Mouse (Mus musculus) forebrain, embryonic 13.5 days (tissue): ENCODE data around the gene Hsdl2. TPM values are rescaled to one million over a fixed set of nuclear protein-coding genes. Genes with fewer than 3 reads are reported as not detected.

ENCODE experiments used
- ATAC-seq: fragments of 200-750 bp; cut with Nextera tagmentation; 2 replicates; pipeline ENCODE4 v1.8.0; 2017
- H3K27ac ChIP-seq: fragments of 300-500 bp; sonication (generic); 2 replicates; pipeline ENCODE4 v1.5.1; 2015; ENCODE audit warnings: inconsistent platforms, mild to moderate bottlenecking, moderate library complexity
- H3K27me3 ChIP-seq: fragments of 300-500 bp; sonication (generic); 2 replicates; pipeline ENCODE4 v1.6.1; 2015; ENCODE audit warnings: mild to moderate bottlenecking, inconsistent platforms
- H3K36me3 ChIP-seq: fragments of 300-500 bp; sonication (generic); 2 replicates; pipeline ENCODE4 v1.6.1; 2015; ENCODE audit warnings: mild to moderate bottlenecking, inconsistent platforms; ENCODE audit not compliant: poor library complexity, severe bottlenecking
- H3K4me1 ChIP-seq: fragments of 300-500 bp; sonication (generic); 2 replicates; pipeline ENCODE4 v1.6.1; 2015; ENCODE audit warnings: inconsistent platforms
- H3K4me2 ChIP-seq: fragments of 300-500 bp; sonication (generic); 2 replicates; pipeline ENCODE4 v1.6.1; 2015; ENCODE audit warnings: inconsistent platforms, mild to moderate bottlenecking, moderate library complexity
- H3K4me3 ChIP-seq: fragments of 300-500 bp; sonication (generic); 2 replicates; pipeline ENCODE4 v1.5.1; 2015; ENCODE audit warnings: mild to moderate bottlenecking, inconsistent platforms
- H3K9ac ChIP-seq: fragments of 300-500 bp; sonication (generic); 2 replicates; pipeline ENCODE4 v1.6.1; 2015; ENCODE audit warnings: mild to moderate bottlenecking, inconsistent platforms
- H3K9me3 ChIP-seq: fragments of 300-500 bp; sonication (generic); replicated peaks from 2 replicates; pipeline ENCODE4 v1.6.1; 2016; ENCODE audit warnings: inconsistent platforms
- WGBS: fragments of 180-500 bp; shearing (Covaris S2); methylation state at CpG from one replicate; pipeline ENCODE4 v1.1.7; 2015; 5-methylcytosine and 5-hydroxymethylcytosine counted together
- polyA plus RNA-seq: library from polyadenylated mRNA; unstranded; fragments of >200 nt; fragmentation: Nextera tagmentation; extraction: Ambion mirVana; gene quantifications from 2 replicates; pipeline ENCODE4 v1.2.1, GENCODE M21; 2015

The Hsdl2 gene
- polyA plus RNA-seq, 1 experiment from 2014 or later = 24.0 TPM

GRCm38 (mm10) chr4:59663451-59663850 lies 82.1 kb downstream of the Hsdl2 start:
- no peak overlapping the region for H3K9ac ChIP-seq
- 0 out of 2 replicates have a peak, but pooled peaks cover 5% of the 10 kb centered on the region for H3K36me3 ChIP-seq
- no peak for ATAC-seq
- H3K4me3 ChIP-seq = no peak overlapping the region
- no peaks in the 10 kb centered on the region for H3K9me3 ChIP-seq
- 92% methylated on average over 6 of the region's 6 CpGs for WGBS
- no peaks in the 10 kb centered on the region for H3K27me3 ChIP-seq
- no peak overlapping the region for H3K4me2 ChIP-seq
- H3K4me1 ChIP-seq = peaks cover 7% of the 10 kb centered on the region; the same call in 1 of the 2 replicates
- no peak overlapping the region for H3K27ac ChIP-seq

- WGBS = 82% methylated on average over 3 of the region's 3 CpGs
- no peaks in the 10 kb centered on the region for H3K27me3 ChIP-seq
- H3K4me1 ChIP-seq = peaks cover 7% of the 10 kb centered on the region; the same call in 1 of the 2 replicates
- H3K9me3 ChIP-seq = no peaks in the 10 kb centered on the region
- no peak overlapping the region for H3K4me2 ChIP-seq
- H3K36me3 ChIP-seq = 0 out of 2 replicates have a peak, but pooled peaks cover 5% of the 10 kb centered on the region
- H3K9ac ChIP-seq = no peak overlapping the region
- H3K27ac ChIP-seq = no peak overlapping the region
- no peak overlapping the region for H3K4me3 ChIP-seq
- ATAC-seq = no peak
Observed at GRCm38 (mm10) chr4:59666550-59667317, 85.4 kb downstream of the Hsdl2 start.

GRCm38 (mm10) chr4:59668050-59668449 lies 86.7 kb downstream of the Hsdl2 start:
- H3K9me3 ChIP-seq = no peaks in the 10 kb centered on the region
- H3K27me3 ChIP-seq = no peaks in the 10 kb centered on the region
- no peaks in the 10 kb centered on the region for H3K36me3 ChIP-seq
- ATAC-seq = no peak
- no peak overlapping the region for H3K4me3 ChIP-seq
- peaks cover 7% of the 10 kb centered on the region; the same call in 1 of the 2 replicates for H3K4me1 ChIP-seq
- 62% methylated on average over 3 of the region's 3 CpGs for WGBS
- no peak overlapping the region for H3K9ac ChIP-seq
- no peak overlapping the region for H3K27ac ChIP-seq
- H3K4me2 ChIP-seq = no peak overlapping the region

Other genes starting within 250 kb of the Hsdl2 start
- gene Susd1, start 142.9 kb upstream of the Hsdl2 start, polyA plus RNA-seq = 0.69 and 0.72 TPM in 2 replicates
- gene Ptbp3, start 32.2 kb upstream of the Hsdl2 start, polyA plus RNA-seq = 16.0 and 18.7 TPM in 2 replicates
- 39.7 and 42.0 TPM in 2 replicates for gene E130308A19Rik, start 44.6 kb downstream of the Hsdl2 start, polyA plus RNA-seq
- 96.1 and 96.8 TPM in 2 replicates for gene Inip, start 220.0 kb downstream of the Hsdl2 start, polyA plus RNA-seq
- 8.8 and 9.4 TPM in 2 replicates for gene Snx30, start 224.3 kb downstream of the Hsdl2 start, polyA plus RNA-seq